Mouse (Mus musculus) spleen, adult 2 months (tissue): ENCODE results near the gene Fancf. TPM values are rescaled to one million over a fixed set of nuclear protein-coding genes. Genes with fewer than 3 reads are reported as not detected.

Experiments
- DNase-seq, 2 experiments: peaks; one replicate each; pipeline versions ENCODE4 v3.0.0 to v3.0.0-alpha.2; 2012 to 2021; ENCODE audit warnings: low spot score in 2 of 2, low read depth in 1 of 2
- H3K27ac ChIP-seq: fragments of 200-500 bp; 2 replicates; pipeline ENCODE4 v1.5.1; 2012; ENCODE audit warnings: low read length, inconsistent platforms; ENCODE audit not compliant: insufficient read depth
- H3K27me3 ChIP-seq: fragments of 200-500 bp; 2 replicates; pipeline ENCODE4 v1.6.1; 2012; ENCODE audit warnings: mild to moderate bottlenecking, moderate library complexity, low read length, inconsistent platforms; ENCODE audit not compliant: control insufficient read depth, insufficient read depth
- H3K36me3 ChIP-seq: fragments of 200-500 bp; 2 replicates; pipeline ENCODE4 v1.6.1; 2012; ENCODE audit warnings: mild to moderate bottlenecking, low read length, inconsistent platforms; ENCODE audit not compliant: control insufficient read depth, insufficient read depth
- H3K4me1 ChIP-seq: fragments of 200-500 bp; 2 replicates; pipeline ENCODE4 v1.6.1; 2011; ENCODE audit warnings: inconsistent platforms; ENCODE audit not compliant: control insufficient read depth, insufficient read depth, insufficient read length
- H3K4me3 ChIP-seq: fragments of 200-500 bp; 2 replicates; pipeline ENCODE4 v1.5.1; 2011; ENCODE audit warnings: mild to moderate bottlenecking, inconsistent platforms; ENCODE audit not compliant: insufficient read depth, insufficient read length; ENCODE audit errors: extremely low read depth
- CTCF ChIP-seq: fragments of 200-500 bp; IDR thresholded peaks from 2 replicates; pipeline ENCODE4 v1.5.1; 2011; ENCODE audit warnings: mild to moderate bottlenecking, inconsistent platforms; ENCODE audit not compliant: insufficient read depth, insufficient read length, insufficient replicate concordance; ENCODE audit errors: extremely low read depth
- POLR2A ChIP-seq: fragments of 200-500 bp; IDR thresholded peaks from 2 replicates; pipeline ENCODE4 v1.6.1; 2011; ENCODE audit warnings: low read depth, low read length, inconsistent platforms
- WGBS: fragments of 180-500 bp; shearing (Covaris S2); methylation state at CpG from one replicate; pipeline ENCODE4 v1.1.7; 2018; 5-methylcytosine and 5-hydroxymethylcytosine counted together
- polyA plus RNA-seq: library from polyadenylated mRNA; depleted of rRNA; stranded (reverse); fragments of >200 nt; gene quantifications from 2 replicates; pipeline ENCODE4 v1.2.3, GENCODE M21; 2012

The Fancf gene
- polyA plus RNA-seq, 1 experiment, result 6.3 TPM

DNA sequence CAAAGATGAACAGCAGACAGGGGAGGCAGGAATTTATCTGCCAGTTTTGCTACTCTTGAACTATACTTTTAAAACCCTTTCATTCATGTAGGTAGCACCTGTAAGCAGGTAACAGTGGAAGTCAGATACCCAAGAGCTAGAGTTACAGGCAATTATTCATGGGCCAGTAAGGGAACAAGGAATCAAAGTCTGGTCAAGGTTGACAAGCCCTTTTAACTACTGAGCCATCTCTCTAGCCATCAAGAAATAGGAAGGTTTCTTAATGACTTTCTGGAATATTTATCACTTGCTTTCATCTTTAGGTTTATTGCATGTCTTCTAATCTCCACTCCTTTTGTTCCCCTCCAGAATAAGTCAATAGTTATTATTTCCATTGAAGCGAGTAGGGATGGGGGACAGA lies 10.0 kb upstream of the Fancf start:
- H3K27me3 ChIP-seq, result no peaks in the 10 kb centered on the region
- no peak overlapping the region for H3K4me3 ChIP-seq
- no peak for DNase-seq
- WGBS, result 77% methylated on average over 1 of the region's 1 CpGs
- no peak overlapping the region for H3K27ac ChIP-seq
- H3K36me3 ChIP-seq, result no peaks in the 10 kb centered on the region
- TF ChIP-seq CTCF, result no peak
- TF ChIP-seq POLR2A, result no peak
- no peaks in the 10 kb centered on the region for H3K4me1 ChIP-seq

- H3K27ac ChIP-seq, result no peak overlapping the region
- H3K36me3 ChIP-seq, result no peaks in the 10 kb centered on the region
- WGBS, result 93% methylated on average over 1 of the region's 1 CpGs
- H3K4me1 ChIP-seq, result no peaks in the 10 kb centered on the region
- no peaks in the 10 kb centered on the region for H3K27me3 ChIP-seq
- no peak for TF ChIP-seq CTCF
- no peak for TF ChIP-seq POLR2A
- no peak overlapping the region for H3K4me3 ChIP-seq
- DNase-seq, result no peak
These were observed 5.9 kb upstream of the Fancf start for GRCm38 (mm10) chr7:51867983-51868382.

- WGBS, result 76% methylated on average over 1 of the region's 1 CpGs
- Histone ChIP-seq H3K4me3 (no peak overlapping the region), H3K27me3 (no peaks in the 10 kb centered on the region), H3K27ac (no peak overlapping the region), H3K4me1 (peaks cover 7% of the 10 kb centered on the region), H3K36me3 (no peaks in the 10 kb centered on the region)
- DNase-seq, result no peak
- TF ChIP-seq CTCF, result no peak
- no peak for TF ChIP-seq POLR2A
These were observed 3.3 kb upstream of the Fancf start for GRCm38 (mm10) chr7:51865336-51865735.

DNA sequence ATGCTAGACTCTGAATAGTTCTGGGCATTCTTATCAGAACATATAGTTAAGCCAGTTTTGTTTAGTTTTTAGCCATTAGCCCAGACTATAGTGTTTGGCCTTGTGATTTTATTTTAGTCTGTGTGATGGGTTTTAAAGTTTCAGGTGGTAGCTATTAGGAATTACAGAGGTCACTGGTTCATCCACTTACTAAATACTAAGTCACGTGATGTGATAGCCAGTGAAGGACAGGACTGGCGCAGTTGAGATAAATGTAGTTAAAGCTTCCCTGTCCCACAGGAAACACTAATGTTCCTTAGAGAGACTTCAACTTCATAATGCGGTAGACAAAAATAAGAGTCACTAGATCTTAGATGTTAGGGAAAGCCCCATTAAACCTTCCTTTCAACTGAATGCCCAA lies 775 bp upstream of the Fancf start:
- DNase-seq, result no peak
- H3K27me3 ChIP-seq, result no peaks in the 10 kb centered on the region
- H3K36me3 ChIP-seq, result no peaks in the 10 kb centered on the region
- H3K27ac ChIP-seq, result no peak overlapping the region
- WGBS, result 74% methylated on average over 3 of the region's 3 CpGs
- peaks cover 7% of the 10 kb centered on the region for H3K4me1 ChIP-seq
- no peak for TF ChIP-seq CTCF
- TF ChIP-seq POLR2A, result no peak
- no peak overlapping the region for H3K4me3 ChIP-seq

- H3K27ac ChIP-seq, result peak within 1 kb of the TSS; percentile 86
- H3K4me3 ChIP-seq, result peak within 1 kb of the TSS; percentile 83
- H3K27me3 ChIP-seq, result no peaks in the 10 kb centered on the region
- 7% methylated on average over 105 of the region's 105 CpGs for WGBS
- peak; percentile 38 to 74 for DNase-seq
- H3K4me1 ChIP-seq, result peaks cover 7% of the 10 kb centered on the region
- no peak for TF ChIP-seq CTCF
- TF ChIP-seq POLR2A, result peak; percentile 28; the same call in 1 of the 2 replicates
- no peaks in the 10 kb centered on the region for H3K36me3 ChIP-seq
These were observed 594 bp downstream of the Fancf start, which contains the start of gene Gas2 for GRCm38 (mm10) chr7:51861250-51862096. Gene Gas2, plus strand, starts transcription at chr7:51862015.

- no peak overlapping the region for H3K4me3 ChIP-seq
- H3K36me3 ChIP-seq, result no peaks in the 10 kb centered on the region; the same call in none of the 2 replicates
- DNase-seq, result no peak
- 94% methylated on average over 5 of the region's 5 CpGs for WGBS
- H3K4me1 ChIP-seq, result no peaks in the 10 kb centered on the region
- H3K27ac ChIP-seq, result no peak overlapping the region
- no peaks in the 10 kb centered on the region for H3K27me3 ChIP-seq
- no peak for TF ChIP-seq CTCF
- TF ChIP-seq POLR2A, result no peak
These were observed 10.1 kb downstream of the Fancf start for GRCm38 (mm10) chr7:51851890-51852507.
